In genomic region chr7:120679023-120679422, GRCm38 (mm10) we compare ENCODE assay signal across 8 mouse cellular contexts. TPM values are rescaled to one million over a fixed set of nuclear protein-coding genes. Genes with fewer than 3 reads are reported as not detected.
DNase-seq lines count a peak whose midpoint lies in the region; ATAC-seq and TF ChIP-seq lines count a peak whose summit lies in the region.

No protein-coding gene starts in this region.

- H3K27me3 ChIP-seq in kidney, postnatal 0 days (ENCODE audit: insufficient read depth, low read length), result no peaks in the 10 kb centered on the region
- no peaks in the 10 kb centered on the region for H3K27me3 ChIP-seq in forebrain, embryonic 12.5 days
- H3K27me3 ChIP-seq in liver, embryonic 12.5 days (replicated peaks), result no peaks in the 10 kb centered on the region

- no peaks in the 10 kb centered on the region for H3K36me3 ChIP-seq in kidney, postnatal 0 days (ENCODE audit: insufficient read depth, low read length)
- H3K36me3 ChIP-seq in forebrain, embryonic 12.5 days (replicated peaks), result no peaks in the 10 kb centered on the region
- H3K36me3 ChIP-seq in liver, embryonic 12.5 days, result no peaks in the 10 kb centered on the region

- H3K27ac ChIP-seq in kidney, postnatal 0 days, result no peak overlapping the region
- H3K27ac ChIP-seq in forebrain, embryonic 12.5 days, result no peak overlapping the region
- H3K27ac ChIP-seq in liver, embryonic 12.5 days, result 0 out of 2 replicates have a peak overlapping the region, but pooled peaks have one; percentile 1

- no peak for ATAC-seq in kidney, postnatal 0 days (replicated peaks; ENCODE audit: low FRiP score, low read depth)
- no peak for ATAC-seq in forebrain, embryonic 12.5 days (ENCODE audit: low FRiP score)
- no peak for ATAC-seq in liver, embryonic 12.5 days
- ATAC-seq in neutrophil, adult 5-6 weeks (ENCODE audit: extremely low read depth, insufficient number of reproducible peaks, low FRiP score, poor library complexity, severe bottlenecking), result 0 out of 2 replicates have a peak, but pooled peaks have one; percentile 17
- ATAC-seq in megakaryocyte-erythroid progenitor cell, adult 5-6 weeks (replicated peaks; ENCODE audit: low FRiP score, low TSS enrichment, poor library complexity, severe bottlenecking), result no peak

- no peak for TF ChIP-seq CTCF in kidney, postnatal 0 days (IDR thresholded peaks at IDR 0.05; ENCODE audit: low read depth)

- DNase-seq in kidney, postnatal 0 days (ENCODE audit: low spot score), result no peak
- no peak for DNase-seq in kidney, adult 11 months
- DNase-seq in urinary bladder, postnatal 36 days (ENCODE audit: low spot score in 2 of 2), result no peak
- no peak for DNase-seq in right cerebral cortex, postnatal 36 days (ENCODE audit: low spot score in 2 of 2)

- peak overlapping the region; percentile 87 for H3K4me2 ChIP-seq in kidney, postnatal 0 days (ENCODE audit: low read length)
- peak overlapping the region; percentile 68 for H3K4me2 ChIP-seq in forebrain, embryonic 12.5 days
- H3K4me2 ChIP-seq in liver, embryonic 12.5 days, result peak overlapping the region; percentile 90

- H3K9ac ChIP-seq in kidney, postnatal 0 days (ENCODE audit: low read depth, low read length), result 0 out of 2 replicates have a peak overlapping the region, but pooled peaks have one; percentile 89
- H3K9ac ChIP-seq in forebrain, embryonic 12.5 days, result peak overlapping the region; percentile 90; the same call in 1 of the 2 replicates
- peak overlapping the region; percentile 88 for H3K9ac ChIP-seq in liver, embryonic 12.5 days

- no peaks in the 10 kb centered on the region for H3K9me3 ChIP-seq in kidney, postnatal 0 days (replicated peaks; ENCODE audit: low read length)
- no peaks in the 10 kb centered on the region for H3K9me3 ChIP-seq in forebrain, embryonic 12.5 days
- no peaks in the 10 kb centered on the region for H3K9me3 ChIP-seq in liver, embryonic 12.5 days (replicated peaks)

- H3K4me3 ChIP-seq in kidney, postnatal 0 days (replicated peaks; ENCODE audit: low read depth, low read length), result peak overlapping the region; percentile 76
- H3K4me3 ChIP-seq in forebrain, embryonic 12.5 days (replicated peaks), result peak overlapping the region; percentile 91
- peak overlapping the region; percentile 89 for H3K4me3 ChIP-seq in liver, embryonic 12.5 days

- H3K4me1 ChIP-seq in kidney, postnatal 0 days (replicated peaks; ENCODE audit: insufficient read depth, low read length), result no peaks in the 10 kb centered on the region
- H3K4me1 ChIP-seq in forebrain, embryonic 12.5 days, result peaks cover 28% of the 10 kb centered on the region
- peaks cover 61% of the 10 kb centered on the region for H3K4me1 ChIP-seq in liver, embryonic 12.5 days

- 40% methylated on average over 8 of the region's 8 CpGs for WGBS in kidney, postnatal 0 days
- WGBS in forebrain, embryonic 12.5 days, result 69% methylated on average over 8 of the region's 8 CpGs
- 27% methylated on average over 8 of the region's 8 CpGs for WGBS in liver, embryonic 12.5 days (ENCODE audit: insufficient replicate concordance)

RNA-seq across cellular contexts. Expression of gene Mosmo, which starts 1.6 kb away (rescaled TPM):
- 13.2 and 16.2 TPM in 2 replicates for polyA plus RNA-seq in kidney, postnatal 0 days (2015; fragmentation: Nextera tagmentation; extraction: Ambion mirVana)
- polyA plus RNA-seq in forebrain, embryonic 12.5 days (2016; fragmentation: Nextera tagmentation; extraction: Ambion mirVana), result 17.4 and 18.1 TPM in 2 replicates
- 9.4 and 10.7 TPM in 2 replicates for polyA plus RNA-seq in liver, embryonic 12.5 days (2016; fragmentation: Nextera tagmentation; extraction: Ambion mirVana)
- 21.5 and 22.7 TPM in 2 replicates for total RNA-seq in neutrophil, adult 5-6 weeks (2017)
- total RNA-seq in megakaryocyte-erythroid progenitor cell, adult 5-6 weeks (2014; fragmentation: Nextera tagmentation), result 31.7 and 38.8 TPM in 2 replicates
- total RNA-seq in megakaryocyte-erythroid progenitor cell, adult 5-6 weeks (2017), result 15.4 and 42.1 TPM in 2 replicates

RNA-seq across cellular contexts. Expression of gene Pdzd9, which starts 8.9 kb away (rescaled TPM):
- 0.18 and 0.32 TPM in 2 replicates for polyA plus RNA-seq in kidney, postnatal 0 days (2015; fragmentation: Nextera tagmentation; extraction: Ambion mirVana)
- 0.44 and 0.50 TPM in 2 replicates for polyA plus RNA-seq in forebrain, embryonic 12.5 days (2016; fragmentation: Nextera tagmentation; extraction: Ambion mirVana)
- 0.13 and 0.17 TPM in 2 replicates for polyA plus RNA-seq in liver, embryonic 12.5 days (2016; fragmentation: Nextera tagmentation; extraction: Ambion mirVana)
- total RNA-seq in neutrophil, adult 5-6 weeks (2017), result not detected in 2 replicates
- total RNA-seq in megakaryocyte-erythroid progenitor cell, adult 5-6 weeks (2014; fragmentation: Nextera tagmentation), result not detected in 2 replicates
- not detected in 2 replicates for total RNA-seq in megakaryocyte-erythroid progenitor cell, adult 5-6 weeks (2017)

RNA-seq across cellular contexts. Expression of gene Uqcrc2, which starts 44.0 kb away (rescaled TPM):
- polyA plus RNA-seq in kidney, postnatal 0 days (2015; fragmentation: Nextera tagmentation; extraction: Ambion mirVana), result 326 and 329 TPM in 2 replicates
- 178 and 183 TPM in 2 replicates for polyA plus RNA-seq in forebrain, embryonic 12.5 days (2016; fragmentation: Nextera tagmentation; extraction: Ambion mirVana)
- 150 and 160 TPM in 2 replicates for polyA plus RNA-seq in liver, embryonic 12.5 days (2016; fragmentation: Nextera tagmentation; extraction: Ambion mirVana)
- total RNA-seq in neutrophil, adult 5-6 weeks (2017), result 57.0 and 57.1 TPM in 2 replicates
- 207 and 215 TPM in 2 replicates for total RNA-seq in megakaryocyte-erythroid progenitor cell, adult 5-6 weeks (2014; fragmentation: Nextera tagmentation)
- total RNA-seq in megakaryocyte-erythroid progenitor cell, adult 5-6 weeks (2017), result 222 and 233 TPM in 2 replicates
